Mouse (Mus musculus) urinary bladder, postnatal 10 days (tissue): ENCODE measurements around the gene G430095P16Rik.

Experiments used
- DNase-seq: peaks from one replicate; pipeline ENCODE4 v3.0.0; 2022; ENCODE audit warnings: low spot score

The G430095P16Rik gene

DNA sequence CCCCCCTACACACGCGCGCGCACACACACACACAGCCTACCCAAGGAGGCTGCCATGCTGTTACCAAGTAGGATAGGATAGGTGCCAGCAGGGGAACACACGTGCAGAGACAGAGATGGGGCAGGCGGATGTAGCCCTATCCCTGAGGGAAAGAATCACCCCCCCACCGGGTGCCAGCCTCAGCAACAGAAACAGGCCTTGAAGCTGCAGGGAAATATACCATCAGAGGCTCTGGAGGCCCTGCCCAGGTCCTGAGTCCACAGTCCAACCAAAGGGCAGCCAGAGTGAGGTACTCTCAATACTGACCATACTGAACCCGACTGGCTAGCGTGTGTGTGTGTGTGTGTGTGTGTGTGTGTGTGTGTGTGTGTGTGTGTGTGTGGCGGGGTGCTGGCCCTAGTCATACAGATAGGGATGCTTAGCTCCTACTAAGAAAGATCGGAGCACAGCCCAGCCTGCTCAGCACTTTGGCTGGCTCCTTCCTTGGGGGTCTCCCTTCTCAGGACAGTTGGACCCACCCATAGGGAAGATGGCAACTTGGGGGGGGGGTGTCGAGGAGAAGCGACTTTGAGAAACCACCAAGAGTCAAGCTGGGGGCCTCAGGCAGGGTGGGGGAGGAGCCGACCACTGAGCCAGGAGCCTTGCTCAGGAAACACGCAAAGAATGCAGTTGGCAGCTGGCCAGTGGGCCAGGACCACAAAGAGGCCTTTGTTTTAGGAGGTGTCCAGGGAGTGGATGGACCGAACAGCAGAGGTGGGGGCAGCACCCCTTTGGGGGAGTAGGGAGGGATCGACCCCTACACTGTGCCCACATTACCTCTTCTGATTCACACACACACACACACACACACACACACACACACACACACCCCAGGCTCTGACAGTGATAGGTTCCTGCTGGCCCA lies 21.0 kb downstream of the G430095P16Rik start:
- no peak for DNase-seq

DNA sequence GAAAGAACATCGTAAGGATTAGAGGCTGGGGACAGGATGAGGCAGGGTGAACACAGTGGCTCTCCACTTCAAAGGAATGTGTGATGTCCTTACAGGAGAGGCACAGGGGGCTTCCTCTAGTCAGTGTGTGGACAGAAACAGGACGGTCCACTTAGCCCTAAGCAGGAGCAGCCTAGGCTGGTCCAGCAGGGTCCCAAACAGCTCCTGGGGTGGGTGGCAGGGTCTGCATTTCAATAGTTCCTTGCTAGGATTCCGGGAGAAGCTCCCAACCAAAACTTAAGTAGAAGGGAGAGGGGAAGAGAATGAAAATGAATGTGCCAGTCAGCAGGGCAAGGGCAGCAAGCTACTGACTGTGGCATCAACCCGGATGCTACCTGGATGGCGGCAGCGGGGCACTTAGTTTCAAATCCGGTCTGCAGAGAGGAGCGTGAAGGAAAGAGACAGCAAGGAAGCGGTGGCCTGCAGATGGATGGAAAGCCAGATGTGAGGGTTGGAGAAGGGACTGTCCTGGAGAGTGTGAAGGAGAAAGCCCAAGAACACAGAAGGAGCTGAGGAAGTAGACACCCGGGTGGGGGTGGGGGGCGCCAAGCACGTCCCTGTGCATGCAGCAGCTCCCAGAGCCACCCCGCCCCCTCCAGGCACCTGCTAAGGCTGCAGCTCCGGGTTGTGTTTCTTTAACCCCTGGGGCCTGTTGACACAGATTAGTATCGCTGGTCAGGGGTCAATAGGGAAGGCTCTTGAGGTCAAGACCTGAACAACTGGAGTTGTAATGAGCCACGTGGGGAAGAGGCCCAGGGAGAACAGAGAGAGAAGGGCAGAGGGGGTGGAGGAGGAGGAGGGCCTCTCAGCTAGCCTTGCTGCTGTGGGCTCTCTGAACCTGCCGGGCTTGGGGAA lies 22.5 kb downstream of the G430095P16Rik start:
- DNase-seq, result no peak

DNA sequence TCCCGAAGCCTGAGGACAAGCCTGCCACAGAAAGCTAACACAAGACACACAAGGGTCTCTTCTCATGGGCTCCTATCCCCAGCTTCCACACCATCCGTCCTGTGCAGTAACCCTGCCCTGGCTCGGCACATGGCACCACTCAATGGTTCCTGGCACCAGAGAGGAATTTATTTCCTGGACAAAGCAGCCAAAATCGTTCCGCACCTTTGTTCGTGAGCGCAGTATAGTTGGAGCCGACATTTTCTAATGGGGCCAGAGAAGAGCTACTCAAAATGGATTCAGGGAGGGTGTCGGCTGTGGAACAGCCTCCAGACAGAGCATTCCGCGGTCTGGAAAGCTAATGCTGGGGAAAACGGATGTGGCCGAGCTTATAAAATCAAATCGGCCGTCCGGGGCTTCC lies 26.7 kb downstream of the G430095P16Rik start:
- no peak for DNase-seq

DNA sequence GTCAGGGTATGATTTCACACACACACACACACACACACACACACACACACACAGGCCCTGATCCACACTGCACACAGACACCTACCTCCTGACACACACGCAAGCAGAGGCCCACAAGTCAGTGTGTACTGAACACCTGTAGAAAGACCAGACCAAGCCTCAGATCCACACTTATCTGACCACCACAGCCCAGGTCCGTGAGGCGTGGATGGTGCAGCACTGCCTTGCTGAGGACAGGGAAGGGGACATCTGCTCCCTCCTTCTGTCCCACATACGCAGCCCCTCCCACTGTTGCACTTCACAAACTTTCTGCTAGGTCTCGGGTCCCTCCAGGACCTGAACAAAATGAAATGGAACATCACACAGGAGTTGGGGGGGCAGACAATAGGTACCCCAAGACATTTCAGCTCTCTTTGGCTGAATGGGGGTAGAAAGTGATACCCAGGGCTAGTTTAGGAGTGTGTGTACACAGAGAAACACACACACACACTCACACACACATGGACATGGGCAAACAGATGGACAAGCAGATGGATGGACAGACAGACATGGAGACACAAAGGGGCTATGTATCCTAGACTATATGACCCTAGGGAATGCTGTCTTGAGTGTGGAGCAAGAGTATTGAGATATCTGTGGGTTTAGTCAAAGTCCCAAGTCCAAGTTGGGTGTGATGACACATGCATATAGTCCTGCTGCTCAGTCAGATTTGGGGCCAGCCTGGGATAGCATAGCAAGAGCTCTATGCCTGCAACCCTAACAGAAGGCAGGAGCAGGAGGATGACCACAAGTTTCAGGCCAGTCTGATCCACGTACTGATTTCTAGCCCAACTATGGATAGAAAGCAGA lies 30.2 kb downstream of the G430095P16Rik start:
- no peak for DNase-seq

DNA sequence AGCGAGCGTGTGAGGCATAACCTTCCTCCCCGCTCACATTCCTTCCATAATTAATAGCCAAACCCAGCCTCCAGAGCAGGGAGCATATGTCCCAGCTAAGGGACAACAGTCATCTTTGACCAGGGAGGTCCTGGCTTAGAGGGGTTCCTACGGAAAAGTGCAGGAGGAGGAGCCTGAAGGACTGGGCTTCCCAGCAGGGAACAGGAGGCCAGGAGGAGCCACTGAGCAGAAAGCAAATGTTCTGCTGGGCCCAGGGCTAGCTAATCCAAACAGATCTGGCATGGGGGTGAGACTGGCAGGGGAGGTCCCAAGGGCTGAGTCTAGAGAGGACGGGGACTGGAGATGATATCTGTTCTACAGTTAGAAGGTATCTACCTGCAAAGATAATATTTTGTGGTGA lies 34.7 kb downstream of the G430095P16Rik start:
- DNase-seq, result no peak

DNA sequence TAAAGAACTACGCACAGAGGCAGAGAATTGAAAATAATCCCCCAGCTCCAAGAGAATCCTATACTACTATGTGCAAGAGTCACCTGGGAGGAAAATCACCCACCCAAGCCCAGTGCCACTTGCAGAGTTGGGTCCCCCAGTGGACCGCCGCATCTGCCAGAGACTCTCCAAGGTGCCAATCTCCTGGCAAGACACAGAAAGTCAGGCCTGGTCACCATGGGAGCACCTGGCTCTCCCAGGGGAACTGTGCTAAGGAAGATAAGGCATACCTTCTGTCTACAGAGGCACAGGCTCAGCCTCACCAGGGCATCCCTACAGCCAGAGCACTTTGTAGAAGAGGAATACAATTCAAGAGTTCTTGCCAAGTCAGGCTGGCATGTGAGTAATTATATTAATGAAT lies 35.5 kb downstream of the G430095P16Rik start:
- DNase-seq, result no peak

DNA sequence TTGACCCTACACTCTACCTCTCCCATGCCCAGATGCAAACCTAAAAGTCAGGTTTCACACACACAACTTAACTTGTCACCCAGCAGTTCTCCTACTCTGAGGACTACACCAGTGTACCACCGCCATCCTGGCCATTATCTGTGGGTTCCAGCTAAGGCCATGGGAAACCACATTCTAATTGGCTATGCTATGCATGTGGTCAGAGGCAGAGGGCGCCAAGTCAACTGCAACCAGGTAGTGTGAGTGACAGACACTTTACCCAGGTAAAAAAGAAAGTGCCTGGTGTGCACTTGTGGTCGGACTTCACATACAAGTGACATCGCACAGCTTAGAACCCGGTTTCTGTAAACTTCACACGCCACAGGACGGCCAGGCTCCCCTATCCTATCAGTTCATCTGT lies 36.3 kb downstream of the G430095P16Rik start:
- no peak for DNase-seq

DNA sequence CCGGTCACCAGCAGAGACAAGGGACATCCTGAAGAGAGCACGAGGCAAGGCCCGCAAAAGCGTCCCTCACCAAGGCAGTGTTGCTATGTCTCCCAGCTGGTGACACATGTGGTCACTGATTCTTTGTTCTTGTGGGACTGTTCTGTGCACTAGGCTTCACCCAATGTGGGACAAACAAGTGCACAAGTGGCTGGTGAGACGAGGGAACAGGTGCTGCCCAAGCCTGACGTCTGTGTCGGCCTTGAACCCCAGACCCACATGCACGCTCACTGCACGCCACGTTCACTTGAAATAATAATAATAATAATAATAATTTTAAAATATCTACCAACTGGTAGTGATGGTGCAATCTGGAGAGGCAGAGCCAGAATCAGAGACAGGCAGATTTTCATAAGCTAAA lies 36.9 kb downstream of the G430095P16Rik start:
- no peak for DNase-seq

DNA sequence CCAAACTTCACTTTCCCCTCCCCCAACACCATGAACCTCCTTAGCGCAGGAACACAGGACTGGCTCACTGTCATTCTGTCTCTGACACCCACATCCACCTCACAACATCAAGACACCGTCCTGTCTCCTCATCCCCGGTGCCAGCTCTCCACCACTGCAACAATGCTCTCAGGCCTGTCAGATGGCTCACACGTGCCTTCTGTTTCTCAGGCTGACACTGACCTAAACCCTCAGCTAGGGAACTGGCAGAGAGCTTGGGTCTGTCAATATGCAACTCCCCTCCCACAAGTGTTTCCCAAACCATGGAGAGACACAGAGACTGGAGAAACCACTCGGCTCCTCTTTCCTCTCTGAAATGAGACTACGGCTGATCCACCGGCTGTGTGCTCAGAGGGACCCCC lies 37.6 kb downstream of the G430095P16Rik start:
- no peak for DNase-seq

DNA sequence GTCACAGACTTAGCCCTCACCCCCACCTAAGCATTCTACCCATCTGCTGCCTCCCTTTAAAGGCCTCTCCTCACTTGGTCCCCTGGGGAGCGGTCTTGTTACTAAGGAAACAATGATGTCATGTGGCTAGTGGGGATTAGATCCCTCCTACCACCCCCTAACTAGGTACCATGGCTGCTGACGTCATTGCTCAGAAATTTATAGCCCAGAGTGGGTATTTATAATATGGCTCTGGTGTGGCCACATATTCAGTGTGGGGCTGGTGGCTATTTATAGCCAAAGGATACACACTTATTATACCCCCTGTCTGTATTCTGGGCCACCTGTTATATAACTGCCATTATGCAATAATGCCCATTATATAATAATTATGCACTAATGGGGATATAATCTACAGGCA lies 38.1 kb downstream of the G430095P16Rik start:
- DNase-seq, result no peak

DNA sequence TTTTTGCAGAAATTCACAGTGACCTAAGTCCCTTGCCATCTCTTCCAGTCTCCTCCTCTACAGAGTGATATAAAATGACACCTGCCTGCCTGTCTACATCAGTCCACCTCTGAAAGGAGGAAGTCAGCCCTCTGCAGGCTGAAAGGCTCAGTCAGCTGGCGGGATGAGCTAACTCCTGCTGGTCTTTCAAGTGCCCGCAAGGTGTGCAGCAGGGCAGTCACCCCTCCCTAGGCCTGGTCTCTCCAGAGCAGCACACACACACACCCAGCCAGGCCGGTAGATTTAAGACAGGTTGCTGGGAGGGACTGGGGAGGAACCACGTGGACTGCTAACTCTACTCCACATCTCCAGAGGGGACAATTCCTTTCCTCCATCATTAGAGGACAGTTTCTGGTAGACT lies 41.3 kb downstream of the G430095P16Rik start:
- no peak for DNase-seq

DNA sequence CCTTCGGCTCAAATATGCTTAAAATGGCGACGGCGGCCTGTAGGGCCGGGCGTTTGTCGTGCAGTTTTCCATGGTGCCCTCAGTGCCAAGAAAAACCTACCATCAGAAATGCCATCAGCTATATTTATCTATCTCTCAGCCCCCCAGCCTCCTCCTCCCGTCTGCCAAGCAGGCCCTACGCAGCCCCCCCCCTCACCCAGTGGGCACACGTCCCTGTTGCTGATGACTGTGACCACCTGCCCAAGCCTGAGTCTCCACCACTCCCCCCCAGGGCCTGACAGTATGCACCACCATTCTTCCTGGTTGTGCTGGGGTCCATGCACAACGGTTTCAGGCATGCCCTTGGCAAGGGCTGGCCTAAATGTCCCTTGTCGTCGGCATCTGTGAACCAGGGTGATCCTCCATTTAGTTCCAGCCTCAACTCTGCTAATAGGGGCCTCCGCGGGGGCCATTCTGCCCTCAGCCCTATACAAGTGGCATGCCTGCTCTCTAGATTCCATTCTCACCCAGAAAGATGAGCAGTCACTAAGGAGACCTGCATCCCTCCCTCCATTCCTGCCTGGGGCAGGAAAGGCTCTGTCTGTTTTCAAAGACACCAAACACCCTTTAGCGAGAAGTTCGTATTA lies 42.2 kb downstream of the G430095P16Rik start:
- no peak for DNase-seq

DNA sequence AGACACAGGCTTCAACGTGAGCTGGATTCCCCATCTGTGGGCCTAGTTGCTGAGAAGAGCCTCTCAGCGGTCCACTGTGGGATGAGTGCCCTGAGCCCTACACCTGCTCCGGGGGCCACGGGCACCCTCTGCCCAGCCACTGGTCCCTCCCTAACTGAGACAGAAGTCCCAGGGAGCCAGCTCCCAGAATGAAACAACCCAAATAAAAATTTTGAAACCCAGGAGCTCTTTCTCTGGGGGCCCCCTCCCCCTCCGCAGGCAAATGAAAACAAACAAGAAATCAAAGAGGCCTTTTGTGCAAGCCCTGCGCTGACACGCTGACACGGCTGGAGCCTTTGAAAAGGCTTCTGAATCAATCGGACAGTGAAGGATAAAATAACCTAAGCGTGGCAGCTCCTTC lies 42.8 kb downstream of the G430095P16Rik start:
- no peak for DNase-seq

DNA sequence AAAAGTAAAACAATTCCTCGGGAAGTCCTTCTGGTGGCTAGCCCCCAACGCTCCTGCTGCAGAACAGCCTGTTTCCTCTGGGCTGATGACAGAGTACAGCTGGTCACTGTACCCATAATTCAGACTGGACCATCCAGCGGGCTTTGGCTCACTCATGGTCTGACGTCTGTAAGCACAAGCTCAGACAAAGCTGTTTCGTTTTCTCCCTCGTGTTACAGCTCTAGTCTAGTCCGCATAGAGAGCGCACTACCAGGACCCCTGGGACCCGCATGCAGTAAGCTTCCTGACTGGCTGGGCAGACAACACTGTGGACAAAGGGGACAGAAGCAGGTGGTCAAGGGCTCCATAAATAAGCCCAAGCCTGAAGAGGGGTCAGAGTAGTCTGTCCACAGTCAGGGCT lies 43.6 kb downstream of the G430095P16Rik start:
- DNase-seq, result no peak

DNA sequence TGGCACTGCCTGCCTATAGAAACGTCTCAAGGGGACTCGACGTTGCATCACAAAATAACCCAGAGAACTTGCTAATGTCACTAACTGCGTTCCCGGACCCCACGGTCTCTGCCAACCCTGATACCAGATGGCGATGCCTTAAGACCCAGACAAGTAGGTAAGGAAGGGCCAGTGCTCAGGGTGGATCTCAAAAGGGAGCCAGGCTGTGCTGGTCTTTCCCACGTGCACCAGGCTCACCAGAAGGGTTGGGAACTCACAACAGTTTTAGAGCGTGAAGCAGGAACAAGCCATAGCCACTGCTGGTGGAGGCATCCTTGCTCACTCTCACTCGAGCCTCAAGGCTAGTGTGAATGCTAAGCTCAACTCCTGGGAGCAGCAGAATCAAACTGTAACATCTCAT lies 44.4 kb downstream of the G430095P16Rik start:
- no peak for DNase-seq

DNA sequence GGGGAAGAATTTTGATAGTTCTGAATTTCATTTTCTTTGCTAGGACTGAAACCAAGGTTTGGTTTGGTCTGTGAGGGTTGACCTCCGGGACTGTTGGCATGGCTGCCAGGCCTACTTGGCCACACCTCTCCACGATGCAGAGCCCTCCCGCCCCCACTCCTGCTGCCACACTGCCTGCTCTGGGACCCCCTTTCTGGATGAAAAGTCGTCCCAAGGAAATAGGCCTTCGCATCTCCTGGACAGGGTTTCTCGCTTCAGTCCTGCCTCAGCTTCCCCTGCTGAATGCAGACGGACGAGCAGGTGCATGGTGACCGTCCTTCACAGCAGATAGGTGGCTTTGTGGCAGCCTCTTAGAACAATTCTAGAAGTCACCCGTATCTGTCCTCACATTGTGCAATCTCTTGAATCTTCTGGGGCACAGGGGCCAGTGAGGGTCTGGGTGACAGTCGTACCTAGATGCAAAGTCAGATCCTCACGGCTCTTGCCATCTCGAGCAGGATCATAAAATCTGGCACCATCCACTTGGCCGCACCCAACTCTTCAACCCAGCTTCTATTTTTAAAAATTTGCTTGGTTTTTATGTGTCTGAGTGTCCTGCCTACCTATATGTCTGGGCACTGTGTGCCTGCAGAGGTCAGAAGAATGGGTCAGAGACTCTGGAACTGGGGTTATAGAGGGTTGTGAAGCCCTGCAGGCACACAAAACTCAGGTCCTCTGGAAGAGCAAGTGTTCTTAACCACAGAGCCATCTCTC lies 45.7 kb downstream of the G430095P16Rik start:
- no peak for DNase-seq

DNA sequence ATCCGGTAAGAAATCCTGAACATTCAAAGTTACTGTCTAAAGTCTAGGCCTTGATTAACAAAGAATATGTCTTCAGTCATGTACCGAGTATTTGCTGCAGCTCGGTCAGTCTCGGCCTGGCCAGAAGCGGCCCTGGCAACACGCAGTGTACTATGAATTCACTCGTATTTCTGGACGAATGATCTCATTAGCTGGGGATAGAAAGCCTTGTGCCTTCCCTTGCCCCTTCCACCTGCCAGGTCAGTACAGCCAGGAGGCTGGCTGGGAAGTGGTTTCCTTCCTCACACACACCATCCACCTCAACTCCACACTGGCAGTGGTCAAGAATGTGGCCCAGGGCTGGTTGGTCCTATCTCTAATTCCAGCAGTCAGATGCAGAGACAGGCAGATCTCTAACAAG lies 46.5 kb downstream of the G430095P16Rik start:
- no peak for DNase-seq

DNA sequence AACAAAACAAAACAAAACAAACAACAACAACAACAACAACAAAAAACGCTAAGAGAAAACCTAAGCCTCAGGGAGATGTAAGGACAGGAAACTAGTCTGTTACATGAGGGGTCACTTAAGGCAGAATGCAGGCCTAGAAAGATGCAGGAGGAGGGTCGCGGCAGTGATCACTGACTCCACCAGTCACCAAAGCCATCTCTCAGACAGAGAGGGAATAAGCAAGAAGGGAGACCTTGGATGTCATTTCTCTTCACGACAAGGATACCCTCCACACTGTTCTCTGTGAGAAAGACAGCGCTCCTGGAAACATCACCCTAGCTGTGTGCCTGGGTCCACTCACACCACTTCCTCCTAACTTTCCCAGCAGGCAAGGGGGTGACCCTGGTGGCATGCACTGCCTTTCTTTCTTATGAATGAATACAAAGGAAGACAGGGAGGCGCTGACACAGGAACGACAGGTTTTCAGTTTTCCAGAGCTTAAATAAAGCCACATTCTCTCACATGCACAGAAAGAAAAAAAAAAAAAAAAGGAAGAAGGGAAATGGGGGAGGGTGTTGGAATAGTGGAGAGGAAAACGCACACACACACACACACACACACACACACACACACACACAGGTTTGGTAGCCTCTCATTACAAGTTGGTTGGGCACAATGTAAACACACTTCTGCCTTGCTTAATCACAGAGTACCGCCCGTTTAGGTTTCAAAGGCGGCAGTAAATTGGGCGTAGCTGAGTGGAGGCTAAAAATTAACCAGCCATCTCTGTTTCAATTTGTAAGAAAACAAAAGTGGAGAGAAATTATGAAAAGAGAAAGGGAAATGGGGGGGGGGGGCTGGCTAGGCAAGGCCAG lies 47.5 kb downstream of the G430095P16Rik start:
- no peak for DNase-seq

DNA sequence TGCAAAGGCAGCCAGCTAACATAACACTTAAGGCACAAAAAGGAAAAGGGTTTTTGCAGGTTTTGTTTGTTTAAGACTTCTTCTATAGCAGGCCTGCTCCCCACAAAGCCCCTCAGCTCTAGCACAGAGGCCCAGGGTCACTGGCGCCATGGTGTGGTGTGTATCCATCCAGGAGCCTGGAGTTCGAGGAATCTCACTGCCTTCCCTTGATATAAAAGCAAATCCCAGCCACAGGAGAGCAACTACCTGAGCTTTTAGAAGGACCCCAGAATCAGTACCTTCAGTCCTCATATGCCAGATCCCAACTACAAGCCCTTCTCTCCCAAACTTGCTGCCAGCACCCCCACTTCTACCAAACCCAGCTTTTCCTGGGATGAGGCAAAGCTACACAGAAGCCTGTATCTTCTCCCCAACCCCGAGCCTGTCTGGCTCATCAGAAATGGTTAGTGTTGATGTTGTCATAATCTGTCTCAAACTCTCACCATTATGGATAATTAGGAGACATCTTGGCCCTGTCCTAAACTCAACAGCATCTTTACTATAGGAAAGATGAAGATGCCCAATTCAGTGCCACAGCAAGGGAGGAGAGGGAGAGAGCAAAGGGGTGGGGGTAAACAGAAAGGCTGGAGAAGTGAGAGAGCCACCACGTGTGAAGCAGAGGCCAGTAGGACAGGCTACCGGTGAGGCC lies 48.3 kb downstream of the G430095P16Rik start:
- no peak for DNase-seq
